Mouse (Mus musculus) intestine, embryonic 16.5 days (tissue): Measurements from ENCODE around the gene Col4a2. TPM values are rescaled to one million over a fixed set of nuclear protein-coding genes. Genes with fewer than 3 reads are reported as not detected.
"Not testable (repeated sequence)": the region's sequence is repeated elsewhere in the genome, so short reads cannot be mapped to it uniquely, and the experiment has no call there.

Experiments used
- ATAC-seq: fragments of 200-750 bp; cut with Nextera tagmentation; 2 replicates; pipeline ENCODE4 v1.8.0; 2017; ENCODE audit warnings: moderate TSS enrichment, moderate library complexity
- H3K27ac ChIP-seq: fragments of 300-500 bp; sonication (generic); 2 replicates; pipeline ENCODE4 v1.5.1; 2014; ENCODE audit warnings: mild to moderate bottlenecking, low read length
- H3K27me3 ChIP-seq: fragments of 300-500 bp; sonication (generic); replicated peaks from 2 replicates; pipeline ENCODE4 v1.6.1; 2014; ENCODE audit warnings: low read length, control low read depth, mixed read lengths; ENCODE audit not compliant: control insufficient read depth, insufficient read depth
- H3K36me3 ChIP-seq: fragments of 300-500 bp; sonication (generic); 2 replicates; pipeline ENCODE4 v1.6.1; 2014; ENCODE audit warnings: low read length, control low read depth; ENCODE audit not compliant: control insufficient read depth, insufficient read depth
- H3K4me1 ChIP-seq: fragments of 300-500 bp; sonication (generic); 2 replicates; pipeline ENCODE4 v1.6.1; 2014; ENCODE audit warnings: low read length, control low read depth, mixed read lengths; ENCODE audit not compliant: control insufficient read depth, insufficient read depth
- H3K4me2 ChIP-seq: fragments of 300-500 bp; sonication (generic); 2 replicates; pipeline ENCODE4 v1.6.1; 2014; ENCODE audit warnings: low read depth, low read length, control low read depth
- H3K4me3 ChIP-seq: fragments of 300-500 bp; sonication (generic); 2 replicates; pipeline ENCODE4 v1.5.1; 2014; ENCODE audit warnings: mild to moderate bottlenecking, low read length
- H3K9ac ChIP-seq: fragments of 300-500 bp; sonication (generic); 2 replicates; pipeline ENCODE4 v1.6.1; 2014; ENCODE audit warnings: low read depth, low read length
- H3K9me3 ChIP-seq: fragments of 300-500 bp; sonication (generic); 2 replicates; pipeline ENCODE4 v1.6.1; 2016; ENCODE audit warnings: low read length, control low read depth; ENCODE audit not compliant: control insufficient read depth
- WGBS: fragments of 180-500 bp; shearing (Covaris S2); extraction: QIAGEN DNeasy Blood & Tissue Kit; methylation state at CpG from one replicate; pipeline ENCODE4 v1.1.7; 2014; 5-methylcytosine and 5-hydroxymethylcytosine counted together
- polyA plus RNA-seq: library from polyadenylated mRNA; unstranded; fragments of >200 nt; fragmentation: Nextera tagmentation; extraction: Ambion mirVana; gene quantifications from 2 replicates; pipeline ENCODE4 v1.2.1, GENCODE M21; 2015

The Col4a2 gene
- polyA plus RNA-seq, 1 experiment from 2014 or later, result 39.1 TPM

DNA sequence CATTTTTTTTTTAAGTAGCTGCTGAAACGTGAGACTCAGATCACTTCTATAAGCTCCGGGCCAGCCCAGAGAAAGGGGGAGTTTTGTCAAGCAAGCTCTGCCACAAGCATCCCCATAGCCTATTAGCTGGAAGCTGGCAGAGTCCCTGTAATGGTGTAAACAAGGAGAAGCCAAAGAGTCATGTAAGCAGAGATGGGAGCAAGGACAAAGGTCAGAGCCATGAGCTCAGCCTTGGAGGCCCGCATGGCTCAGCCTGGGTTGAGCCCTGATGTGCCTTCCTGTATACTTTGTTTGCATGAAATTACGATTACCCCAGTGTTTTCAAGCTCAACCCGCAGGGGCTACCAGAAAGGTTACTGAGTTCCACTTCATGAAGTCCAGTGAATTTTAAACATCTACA, 146.4 kb downstream of the Col4a2 start:
- peak; percentile 75 for ATAC-seq
- Histone ChIP-seq H3K9ac (0 out of 2 replicates have a peak overlapping the region, but pooled peaks have one; percentile 20), H3K36me3 (no peaks in the 10 kb centered on the region), H3K4me2 (peak overlapping the region; percentile 28; the same call in 1 of the 2 replicates), H3K27ac (peak overlapping the region; percentile 87), H3K27me3 (no peaks in the 10 kb centered on the region), H3K9me3 (no peaks in the 10 kb centered on the region), H3K4me1 (peaks cover 27% of the 10 kb centered on the region), H3K4me3 (no peak overlapping the region)
- WGBS, result 13% methylated on average over 5 of the region's 5 CpGs

DNA sequence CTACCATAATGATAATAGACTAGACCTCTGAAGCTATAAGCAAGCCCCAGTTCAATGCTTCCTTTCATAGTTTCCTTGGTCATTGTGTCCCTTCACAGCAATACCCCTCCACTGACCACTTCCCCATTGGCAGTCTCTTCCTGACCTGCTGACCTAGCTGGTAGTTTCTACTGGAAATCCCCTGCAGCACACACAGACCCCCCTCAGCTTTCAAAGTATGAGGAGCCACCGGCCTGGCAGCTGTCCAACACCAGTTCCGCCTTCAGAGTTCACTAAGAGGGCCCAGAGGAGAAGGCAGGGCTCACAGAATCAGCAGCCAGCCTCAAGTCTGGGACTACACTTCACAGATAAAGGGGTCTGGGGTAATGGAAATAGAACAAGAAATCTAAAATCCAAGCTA, 148.3 kb downstream of the Col4a2 start:
- peaks cover 32% of the 10 kb centered on the region for H3K4me1 ChIP-seq
- no peak overlapping the region for H3K4me3 ChIP-seq
- no peak overlapping the region for H3K4me2 ChIP-seq
- H3K27me3 ChIP-seq, result no peaks in the 10 kb centered on the region
- H3K27ac ChIP-seq, result no peak overlapping the region
- no peak overlapping the region for H3K9ac ChIP-seq
- no peaks in the 10 kb centered on the region for H3K36me3 ChIP-seq
- no peak for ATAC-seq
- WGBS, result 38% methylated on average over 2 of the region's 2 CpGs
- no peaks in the 10 kb centered on the region for H3K9me3 ChIP-seq

DNA sequence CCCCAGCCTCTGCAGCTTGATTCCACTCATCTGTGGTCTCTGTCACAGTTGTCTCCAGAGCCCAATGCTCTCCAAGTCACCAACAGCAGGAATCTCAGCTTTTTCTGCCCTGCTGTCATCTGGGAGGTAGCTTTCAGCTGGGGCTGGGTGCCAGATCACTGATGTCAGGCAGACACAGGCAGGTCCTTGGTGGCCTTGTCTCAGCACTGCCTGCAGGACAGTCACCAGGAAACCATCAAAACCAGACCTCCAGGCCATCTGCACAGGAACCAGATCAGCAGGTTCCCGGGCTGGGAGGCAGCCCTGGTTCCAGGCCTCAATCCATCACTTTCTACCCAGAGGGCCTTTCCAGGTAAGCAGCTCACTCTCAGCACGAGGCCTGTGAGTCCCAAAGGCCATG, 149.2 kb downstream of the Col4a2 start:
- Histone ChIP-seq H3K9me3 (no peaks in the 10 kb centered on the region), H3K27me3 (no peaks in the 10 kb centered on the region), H3K4me1 (peaks cover 32% of the 10 kb centered on the region), H3K36me3 (no peaks in the 10 kb centered on the region), H3K4me2 (no peak overlapping the region), H3K27ac (no peak overlapping the region), H3K4me3 (no peak overlapping the region), H3K9ac (no peak overlapping the region)
- WGBS, result 43% methylated on average over 2 of the region's 2 CpGs
- ATAC-seq, result no peak

DNA sequence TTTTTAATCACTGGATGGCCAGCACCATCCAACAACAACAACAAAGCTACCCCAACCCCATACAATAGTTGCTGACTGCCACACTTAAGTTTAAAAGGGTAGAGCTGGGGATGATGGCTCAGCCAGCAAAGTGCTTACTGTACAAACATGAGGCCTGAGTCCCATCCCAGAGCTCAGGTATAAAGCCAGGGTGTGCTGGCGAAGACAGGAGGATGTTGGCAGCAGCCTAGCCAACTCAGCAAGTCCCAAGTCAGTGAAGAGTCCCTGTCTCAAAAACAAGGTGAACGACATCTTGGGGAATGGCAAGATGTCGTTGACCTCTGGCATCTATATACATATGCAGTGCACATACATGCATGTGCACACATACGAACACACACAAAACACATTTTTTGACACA, 150.0 kb downstream of the Col4a2 start:
- WGBS, result 91% methylated on average over 4 of the region's 4 CpGs

DNA sequence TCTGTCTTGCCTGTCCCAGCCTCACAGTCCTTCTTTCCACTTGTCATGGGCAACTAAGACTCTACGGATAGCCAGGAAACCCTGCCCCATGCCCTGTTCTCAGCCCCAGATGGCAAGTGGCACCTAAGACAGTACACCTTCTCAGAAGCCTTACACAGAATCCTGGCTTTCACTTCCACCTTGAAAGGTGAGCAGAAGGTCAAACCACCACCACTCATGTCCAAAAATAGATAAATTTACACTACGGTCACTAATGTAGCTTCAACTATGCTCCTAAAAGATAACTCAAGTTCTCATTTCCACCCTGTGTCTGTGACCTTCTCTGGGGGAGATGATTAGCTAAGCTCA, 150.9 kb downstream of the Col4a2 start:
- Histone ChIP-seq H3K4me1 (peaks cover 24% of the 10 kb centered on the region), H3K27ac (peak overlapping the region; percentile 80)

More for the DNA sequence above, 150.0 kb downstream of the Col4a2 start:
- ATAC-seq, result no peak
- Histone ChIP-seq H3K4me2 (no peak overlapping the region), H3K27ac (no peak overlapping the region), H3K4me3 (no peak overlapping the region), H3K9me3 (peaks cover 4% of the 10 kb centered on the region), H3K36me3 (no peaks in the 10 kb centered on the region), H3K4me1 (peaks cover 32% of the 10 kb centered on the region), H3K27me3 (no peaks in the 10 kb centered on the region), H3K9ac (no peak overlapping the region)

DNA sequence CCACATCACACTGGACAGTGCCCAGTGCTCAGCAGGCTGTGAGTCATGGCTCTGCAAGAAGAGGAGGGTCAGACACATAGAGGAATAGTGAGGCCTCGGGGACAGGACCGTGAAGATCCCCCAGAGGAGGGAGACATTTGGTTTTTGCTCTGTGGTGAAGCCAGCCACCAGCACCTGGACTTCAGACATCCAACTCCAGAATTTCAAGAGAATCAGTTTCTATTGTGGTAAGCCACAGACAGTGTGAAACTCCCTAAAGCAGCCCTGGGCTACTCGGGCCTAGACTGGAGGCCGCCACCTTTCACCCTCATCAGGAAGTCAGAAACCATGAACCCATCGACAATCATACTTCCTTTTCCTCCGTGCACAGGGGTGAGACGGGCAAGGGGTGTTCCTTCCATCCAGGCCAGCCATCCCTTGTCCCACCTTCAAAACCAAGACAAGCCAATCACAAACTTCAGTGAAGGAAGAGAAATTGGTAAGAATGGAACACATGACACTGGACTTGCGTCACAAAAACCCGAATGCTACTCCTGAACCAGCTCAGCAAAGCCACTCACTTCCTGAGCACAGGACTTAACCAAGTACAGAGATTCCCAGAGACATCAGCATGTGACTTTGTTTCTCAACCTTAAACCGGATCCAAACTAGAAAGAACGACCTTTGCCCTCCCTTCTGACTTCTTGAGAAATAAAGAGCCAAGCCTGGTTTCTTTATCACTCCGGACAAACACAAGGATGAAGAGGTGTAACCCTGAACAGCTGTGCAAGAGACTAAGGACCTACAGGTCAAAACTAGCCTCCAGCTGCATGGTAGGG, 151.5 kb downstream of the Col4a2 start:
- no peak overlapping the region for H3K4me2 ChIP-seq
- peaks cover 7% of the 10 kb centered on the region for H3K9me3 ChIP-seq
- peaks cover 18% of the 10 kb centered on the region for H3K4me1 ChIP-seq
- H3K27me3 ChIP-seq, result no peaks in the 10 kb centered on the region
- peak; percentile 78 for ATAC-seq
- WGBS, result 61% methylated on average over 12 of the region's 12 CpGs
- H3K27ac ChIP-seq, result peak overlapping the region; percentile 80
- no peaks in the 10 kb centered on the region for H3K36me3 ChIP-seq
- H3K9ac ChIP-seq, result no peak overlapping the region
- no peak overlapping the region for H3K4me3 ChIP-seq

More for the DNA sequence above, 150.9 kb downstream of the Col4a2 start:
- Histone ChIP-seq H3K4me2 (no peak overlapping the region), H3K9ac (no peak overlapping the region), H3K4me3 (no peak overlapping the region), H3K36me3 (no peaks in the 10 kb centered on the region), H3K27me3 (no peaks in the 10 kb centered on the region), H3K9me3 (peaks cover 7% of the 10 kb centered on the region)
- no peak for ATAC-seq
- WGBS, result 80% methylated on average over 2 of the region's 2 CpGs

DNA sequence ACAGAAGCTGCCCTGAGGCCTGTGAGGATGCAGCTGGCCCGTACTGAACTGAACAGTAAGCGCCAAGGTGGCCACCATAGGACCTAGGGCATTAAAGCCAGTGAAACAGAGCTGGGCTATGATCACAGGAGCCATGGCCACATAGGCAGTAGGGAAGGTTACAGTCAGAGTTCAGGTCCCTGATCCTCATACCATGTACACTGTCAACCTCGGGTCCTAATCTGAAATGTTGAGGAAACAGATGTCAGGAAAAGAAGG, 152.0 kb downstream of the Col4a2 start:
- no peaks in the 10 kb centered on the region for H3K36me3 ChIP-seq
- no peaks in the 10 kb centered on the region for H3K27me3 ChIP-seq
- H3K9ac ChIP-seq, result no peak overlapping the region
- H3K9me3 ChIP-seq, result peaks cover 7% of the 10 kb centered on the region
- no peak overlapping the region for H3K4me2 ChIP-seq
- WGBS, result 68% methylated on average over 3 of the region's 3 CpGs
- H3K4me1 ChIP-seq, result peaks cover 15% of the 10 kb centered on the region; the same call in 1 of the 2 replicates
- peak overlapping the region; percentile 67 for H3K27ac ChIP-seq
- H3K4me3 ChIP-seq, result no peak overlapping the region
- ATAC-seq, result no peak

DNA sequence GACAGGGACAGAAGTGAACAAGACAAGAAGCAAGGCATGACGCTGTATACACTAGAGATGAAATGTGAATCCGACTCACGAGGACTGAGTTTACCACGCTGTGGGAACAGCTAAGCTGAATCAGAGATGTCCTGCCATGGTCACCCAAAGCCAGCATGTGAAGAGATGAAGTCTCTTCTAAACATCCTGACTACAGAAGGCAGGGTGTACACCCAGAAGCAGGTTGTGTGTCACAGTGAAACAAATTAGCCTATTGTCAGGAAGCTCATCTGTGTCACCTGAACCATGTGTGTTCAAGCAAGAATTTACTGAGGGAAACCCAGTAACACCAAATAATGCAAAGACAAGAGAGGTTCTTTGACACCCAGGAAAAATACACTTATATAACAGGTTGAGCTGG, 153.0 kb downstream of the Col4a2 start:
- Histone ChIP-seq H3K4me3 (no peak overlapping the region), H3K9me3 (peaks cover 7% of the 10 kb centered on the region), H3K9ac (no peak overlapping the region), H3K4me1 (peaks cover 15% of the 10 kb centered on the region; the same call in 1 of the 2 replicates), H3K36me3 (no peaks in the 10 kb centered on the region), H3K27ac (no peak overlapping the region), H3K4me2 (no peak overlapping the region), H3K27me3 (no peaks in the 10 kb centered on the region)
- ATAC-seq, result no peak
- 91% methylated on average over 4 of the region's 4 CpGs for WGBS

DNA sequence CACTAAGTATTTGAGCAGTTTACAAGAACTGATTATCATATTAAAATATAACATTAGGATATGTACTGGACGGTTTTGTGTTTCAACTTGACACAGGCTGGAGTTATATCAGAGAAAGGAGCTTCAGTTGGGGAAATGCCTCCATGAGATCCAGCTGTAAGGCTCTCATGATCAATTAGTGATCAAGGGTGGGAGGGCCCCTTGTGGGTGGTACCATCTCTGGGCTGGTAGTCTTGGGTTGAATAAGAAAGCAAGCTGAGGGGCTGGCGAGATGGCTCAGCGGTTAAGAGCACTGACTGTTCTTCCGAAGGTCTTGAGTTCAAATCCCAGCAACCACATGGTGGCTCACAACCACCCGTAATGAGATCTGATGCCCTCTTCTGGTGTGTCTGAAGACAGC, 153.9 kb downstream of the Col4a2 start:
- H3K9me3 ChIP-seq, ATAC-seq, H3K36me3 ChIP-seq, H3K27ac ChIP-seq, H3K27me3 ChIP-seq, H3K4me2 ChIP-seq, H3K4me3 ChIP-seq, H3K9ac ChIP-seq: not testable (repeated sequence)
- H3K4me1 ChIP-seq, result peaks cover 12% of the 10 kb centered on the region; the same call in 1 of the 2 replicates
- WGBS, result 85% methylated on average over 4 of the region's 5 CpGs

DNA sequence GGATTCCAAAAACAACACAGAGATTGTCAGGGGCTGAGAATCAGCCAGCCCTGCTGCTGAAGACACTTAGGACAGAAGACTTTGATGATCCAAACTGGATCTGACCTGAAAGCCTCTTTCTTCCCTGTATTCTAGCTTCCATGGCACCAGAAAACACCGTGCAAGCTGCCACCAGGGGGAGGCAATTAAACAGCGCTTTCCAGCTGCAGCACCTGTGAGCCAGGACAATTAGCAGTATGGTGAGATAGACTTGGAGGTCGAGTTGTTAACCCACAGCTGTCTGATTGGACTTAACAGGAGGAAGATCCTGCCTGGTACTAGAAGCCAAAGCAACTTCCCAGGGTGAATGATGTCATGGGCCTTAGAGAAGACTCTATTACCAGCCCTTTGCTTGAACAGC, 156.5 kb downstream of the Col4a2 start:
- Histone ChIP-seq H3K9me3 (peaks cover 7% of the 10 kb centered on the region), H3K4me2 (no peak overlapping the region), H3K9ac (no peak overlapping the region), H3K4me1 (peaks cover 15% of the 10 kb centered on the region), H3K36me3 (no peaks in the 10 kb centered on the region), H3K27ac (no peak overlapping the region), H3K4me3 (no peak overlapping the region), H3K27me3 (no peaks in the 10 kb centered on the region)
- 8% methylated on average over 3 of the region's 3 CpGs for WGBS
- ATAC-seq, result no peak
